Mouse (Mus musculus) bone marrow, adult 2 months (tissue): ENCODE data around the gene Ube2v1.

Experiments
- CTCF ChIP-seq: fragments of 200-500 bp; IDR thresholded peaks from 2 replicates; pipeline ENCODE4 v1.5.1; 2011; ENCODE audit warnings: low read length, control low read depth; ENCODE audit not compliant: control insufficient read depth, insufficient read depth
- POLR2A ChIP-seq: fragments of 200-500 bp; IDR thresholded peaks from 2 replicates; pipeline ENCODE4 v1.6.1; 2011; ENCODE audit warnings: low read depth, mild to moderate bottlenecking, control low read depth, low read length, borderline replicate concordance; ENCODE audit not compliant: control insufficient read depth

- TF ChIP-seq POLR2A (no peak), CTCF (no peak)
These were observed 44.9 kb downstream of the Ube2v1 start for GRCm38 (mm10) chr2:167586976-167587375.
